21 mouse cellular contexts compared by ENCODE assay signal in genomic region chr2:92202319-92203040, GRCm38 (mm10).
DNase-seq lines count a peak whose midpoint lies in the region; TF ChIP-seq lines count a peak whose summit lies in the region.
"Had no signal": no experiment of that assay in that cellular context is flagged by ENCODE, and none has a peak within 500 bp of the region (broad histone marks: within the 10 kb centered on the region; RNA-seq: fewer than 3 reads in every experiment).

No protein-coding gene starts in this region.

- peak; percentile 60 for DNase-seq in CD4-positive, CD25-positive, alpha-beta regulatory T cell, adult 2 months (ENCODE audit: low read depth, low spot score)
- DNase-seq in cerebellum, postnatal 4 days (ENCODE audit: low spot score in 2 of 2), result no peak
- no peak for DNase-seq in cerebellum, postnatal 14 days
- DNase-seq in Muller cell, postnatal 12 days (ENCODE audit: inconsistent ontology term), result no peak
- DNase-seq: adrenal gland, postnatal 14 days; cerebellum, adult 8-10 months; embryo, embryonic 11 days; heart, postnatal 4 days; kidney, adult 2 months; kidney, postnatal 25 days; liver, embryonic 13.5 days; right cerebral cortex, postnatal 4 days had no signal

- TF ChIP-seq POLR2A in bone marrow, adult 2 months (IDR thresholded peaks at IDR 0.05; ENCODE audit: borderline replicate concordance, control insufficient read depth, low read depth, low read length), result no peak
- no peak for TF ChIP-seq POLR2A in myocyte (IDR thresholded peaks at IDR 0.05; ENCODE audit: insufficient read length, low read depth)

- H3K36me3 ChIP-seq in E14TG2a.4 (ENCODE audit: insufficient read depth, low read length) (no peaks in the 10 kb centered on the region), myocyte (ENCODE audit: control insufficient read depth, insufficient read depth) (no peaks in the 10 kb centered on the region)
- H3K36me3 ChIP-seq: embryonic facial prominence, embryonic 15.5 days; heart, embryonic 12.5 days; limb, embryonic 12.5 days; liver, embryonic 13.5 days; neural tube, embryonic 12.5 days had no signal

- H3K4me1 ChIP-seq in E14TG2a.4 (replicated peaks; ENCODE audit: low read depth, low read length), result peaks cover 71% of the 10 kb centered on the region
- peaks cover 6% of the 10 kb centered on the region for H3K4me1 ChIP-seq in bone marrow, adult 2 months (ENCODE audit: control insufficient read depth, insufficient read depth, low read length)

- peak overlapping the region; percentile 15 for H3K4me2 ChIP-seq in myocyte (ENCODE audit: low read depth)
- H3K4me2 ChIP-seq: embryonic facial prominence, embryonic 15.5 days; heart, embryonic 12.5 days; limb, embryonic 12.5 days; liver, embryonic 13.5 days; neural tube, embryonic 12.5 days had no signal

- H3K27ac ChIP-seq in bone marrow, adult 2 months (ENCODE audit: control insufficient read depth, insufficient read depth, low read depth, low read length, poor library complexity), result peak overlapping the region; percentile 34; the same call in 1 of the 2 replicates
- H3K27ac ChIP-seq: embryonic facial prominence, embryonic 15.5 days; left cerebral cortex, adult 2 months; limb, embryonic 12.5 days; liver, embryonic 13.5 days; neural tube, embryonic 12.5 days had no signal

- no peak for TF ChIP-seq CTCF in E14TG2a.4 (conservative IDR thresholded peaks at IDR 0.05; ENCODE audit: low read length)
- TF ChIP-seq CTCF in bone marrow, adult 2 months (IDR thresholded peaks at IDR 0.05; ENCODE audit: control insufficient read depth, insufficient read depth, low read length), result no peak

- peaks cover 19% of the 10 kb centered on the region for H3K79me2 ChIP-seq in myocyte (ENCODE audit: control insufficient read depth, insufficient read depth)

- 5% methylated on average over 4 of the region's 4 CpGs for WGBS in bone marrow, adult 2 months

- H3K4me3 ChIP-seq in E14TG2a.4 (replicated peaks; ENCODE audit: low read length), result peak overlapping the region; percentile 39; the same call in 1 of the 2 replicates
- H3K4me3 ChIP-seq in bone marrow, adult 2 months (replicated peaks; ENCODE audit: control insufficient read depth, low read depth, low read length), result no peak overlapping the region
- H3K4me3 ChIP-seq in myocyte, result no peak overlapping the region
- H3K4me3 ChIP-seq: embryonic facial prominence, embryonic 15.5 days; heart, embryonic 12.5 days; left cerebral cortex, adult 2 months; limb, embryonic 12.5 days; liver, embryonic 13.5 days; neural tube, embryonic 12.5 days had no signal

- H3K27me3 ChIP-seq in E14TG2a.4 (ENCODE audit: insufficient read depth, low read length) (no peaks in the 10 kb centered on the region), myocyte (ENCODE audit: control insufficient read depth, insufficient read depth, insufficient read length) (no peaks in the 10 kb centered on the region)
- H3K27me3 ChIP-seq: embryonic facial prominence, embryonic 15.5 days; heart, embryonic 12.5 days; limb, embryonic 12.5 days; liver, embryonic 13.5 days; neural tube, embryonic 12.5 days had no signal

- H3K9me3 ChIP-seq in E14TG2a.4 (ENCODE audit: low read length), result no peaks in the 10 kb centered on the region
- H3K9me3 ChIP-seq: embryonic facial prominence, embryonic 15.5 days; G1E; heart, embryonic 12.5 days; limb, embryonic 12.5 days; liver, embryonic 13.5 days; neural tube, embryonic 12.5 days had no signal

- no peak overlapping the region for H3ac ChIP-seq in myocyte (ENCODE audit: control insufficient read depth, insufficient read length)

TF ChIP-seq in myocyte, 11 proteins besides CTCF, POLR2A, EP300 and RAD21:
- no peak for TF ChIP-seq TCF12 (IDR thresholded peaks at IDR 0.05; ENCODE audit: insufficient read depth, poor library complexity, severe bottlenecking)
- no peak for TF ChIP-seq MYOD1 (IDR thresholded peaks at IDR 0.05; ENCODE audit: control insufficient read depth in 1 of 3, insufficient read length in 2 of 3, low read depth in 2 of 3)
